Mouse (Mus musculus): ENCODE results near the gene Nemp1. TPM values are rescaled to one million over a fixed set of nuclear protein-coding genes. Genes with fewer than 3 reads are reported as not detected.

Nemp1 gene
- polyA plus RNA-seq (2014; fragmentation: Nextera tagmentation; extraction: Ambion mirVana), result 8.8 and 8.9 TPM in 2 replicates

GRCm38 (mm10) chr10:127666501-127667268, at the start of gene Nemp1:
Gene Nemp1, plus strand, starts transcription at chr10:127666901.
- DNase-seq (ENCODE audit: low spot score) (peak; percentile 84), ATAC-seq (replicated peaks; ENCODE audit: low FRiP score, low TSS enrichment, low read depth) (peak; percentile 59)
- peak within 1 kb of the TSS; percentile 66 for H3K4me3 ChIP-seq (ENCODE audit: low read depth, low read length)
- H3K9ac ChIP-seq (ENCODE audit: low read length), result peak within 1 kb of the TSS; percentile 55
- under 1% methylated on average over 68 of the region's 73 CpGs for WGBS
- peaks cover 4% of the 10 kb centered on the region; the same call in 1 of the 2 replicates for H3K27me3 ChIP-seq (replicated peaks; ENCODE audit: control insufficient read depth, insufficient read depth, low read length)
- peak within 1 kb of the TSS; percentile 85 for H3K4me2 ChIP-seq (ENCODE audit: low read length)
- peaks cover 13% of the 10 kb centered on the region; the same call in 1 of the 2 replicates for H3K36me3 ChIP-seq (ENCODE audit: control insufficient read depth, insufficient read depth, low read length)
- H3K4me1 ChIP-seq (replicated peaks; ENCODE audit: control insufficient read depth, insufficient read depth, low read length), result peaks cover 68% of the 10 kb centered on the region
- peak within 1 kb of the TSS; percentile 93 for H3K27ac ChIP-seq (ENCODE audit: low read depth)
- no peaks in the 10 kb centered on the region for H3K9me3 ChIP-seq (ENCODE audit: control insufficient read depth, low read length)

GRCm38 (mm10) chr10:127617294-127617693, 49.4 kb upstream of the Nemp1 start:
- Histone ChIP-seq H3K4me1 (replicated peaks; ENCODE audit: control insufficient read depth, insufficient read depth, low read length) (peaks cover 62% of the 10 kb centered on the region), H3K9me3 (ENCODE audit: control insufficient read depth, low read length) (no peaks in the 10 kb centered on the region), H3K27ac (ENCODE audit: low read depth) (no peak overlapping the region), H3K27me3 (replicated peaks; ENCODE audit: control insufficient read depth, insufficient read depth, low read length) (no peaks in the 10 kb centered on the region), H3K4me3 (ENCODE audit: low read depth, low read length) (no peak overlapping the region), H3K36me3 (ENCODE audit: control insufficient read depth, insufficient read depth, low read length) (peaks cover 8% of the 10 kb centered on the region; the same call in 1 of the 2 replicates), H3K9ac (ENCODE audit: low read length) (no peak overlapping the region), H3K4me2 (ENCODE audit: low read length) (peak overlapping the region; percentile 64)
- no peak for ATAC-seq (replicated peaks; ENCODE audit: low FRiP score, low TSS enrichment, low read depth)
- WGBS, result 50% methylated on average over 4 of the region's 4 CpGs
- DNase-seq (ENCODE audit: low spot score), result no peak

GRCm38 (mm10) chr10:127618173-127618572, 48.5 kb upstream of the Nemp1 start:
- 31% methylated on average over 6 of the region's 6 CpGs for WGBS
- ATAC-seq (replicated peaks; ENCODE audit: low FRiP score, low TSS enrichment, low read depth) (no peak), DNase-seq (ENCODE audit: low spot score) (no peak)
- Histone ChIP-seq H3K27ac (ENCODE audit: low read depth) (peak overlapping the region; percentile 97; the same call in 1 of the 2 replicates), H3K4me1 (replicated peaks; ENCODE audit: control insufficient read depth, insufficient read depth, low read length) (peaks cover 64% of the 10 kb centered on the region), H3K4me3 (ENCODE audit: low read depth, low read length) (peak overlapping the region; percentile 75; the same call in 1 of the 2 replicates), H3K36me3 (ENCODE audit: control insufficient read depth, insufficient read depth, low read length) (0 out of 2 replicates have a peak, but pooled peaks cover 4% of the 10 kb centered on the region), H3K9me3 (ENCODE audit: control insufficient read depth, low read length) (no peaks in the 10 kb centered on the region), H3K4me2 (ENCODE audit: low read length) (peak overlapping the region; percentile 64), H3K9ac (ENCODE audit: low read length) (no peak overlapping the region), H3K27me3 (replicated peaks; ENCODE audit: control insufficient read depth, insufficient read depth, low read length) (no peaks in the 10 kb centered on the region)

- H3K4me3 ChIP-seq (ENCODE audit: low read depth, low read length), result peak overlapping the region; percentile 75
- no peaks in the 10 kb centered on the region for H3K9me3 ChIP-seq (ENCODE audit: control insufficient read depth, low read length)
- 31% methylated on average over 8 of the region's 8 CpGs for WGBS
- H3K27me3 ChIP-seq (replicated peaks; ENCODE audit: control insufficient read depth, insufficient read depth, low read length), result no peaks in the 10 kb centered on the region
- peak overlapping the region; percentile 64 for H3K4me2 ChIP-seq (ENCODE audit: low read length)
- H3K27ac ChIP-seq (ENCODE audit: low read depth), result peak overlapping the region; percentile 97; the same call in 1 of the 2 replicates
- ATAC-seq (replicated peaks; ENCODE audit: low FRiP score, low TSS enrichment, low read depth) (no peak), DNase-seq (ENCODE audit: low spot score) (no peak)
- peak overlapping the region; percentile 84 for H3K9ac ChIP-seq (ENCODE audit: low read length)
- peaks cover 56% of the 10 kb centered on the region for H3K4me1 ChIP-seq (replicated peaks; ENCODE audit: control insufficient read depth, insufficient read depth, low read length)
- 0 out of 2 replicates have a peak, but pooled peaks cover 4% of the 10 kb centered on the region for H3K36me3 ChIP-seq (ENCODE audit: control insufficient read depth, insufficient read depth, low read length)
These were observed 47.5 kb upstream of the Nemp1 start for GRCm38 (mm10) chr10:127619119-127619721.

GRCm38 (mm10) chr10:127619941-127620405, 46.7 kb upstream of the Nemp1 start:
- DNase-seq (ENCODE audit: low spot score) (peak; percentile 69), ATAC-seq (replicated peaks; ENCODE audit: low FRiP score, low TSS enrichment, low read depth) (no peak)
- no peaks in the 10 kb centered on the region for H3K9me3 ChIP-seq (ENCODE audit: control insufficient read depth, low read length)
- 0 out of 2 replicates have a peak, but pooled peaks cover 4% of the 10 kb centered on the region for H3K36me3 ChIP-seq (ENCODE audit: control insufficient read depth, insufficient read depth, low read length)
- H3K27ac ChIP-seq (ENCODE audit: low read depth), result peak overlapping the region; percentile 97
- H3K9ac ChIP-seq (ENCODE audit: low read length), result peak overlapping the region; percentile 84
- peak overlapping the region; percentile 64 for H3K4me2 ChIP-seq (ENCODE audit: low read length)
- H3K4me1 ChIP-seq (replicated peaks; ENCODE audit: control insufficient read depth, insufficient read depth, low read length), result peaks cover 48% of the 10 kb centered on the region
- no peaks in the 10 kb centered on the region for H3K27me3 ChIP-seq (replicated peaks; ENCODE audit: control insufficient read depth, insufficient read depth, low read length)
- peak overlapping the region; percentile 75 for H3K4me3 ChIP-seq (ENCODE audit: low read depth, low read length)
- WGBS, result 1% methylated on average over 12 of the region's 12 CpGs

- peak; percentile 78 for ATAC-seq (replicated peaks; ENCODE audit: low FRiP score, low TSS enrichment, low read depth)
- peaks cover 42% of the 10 kb centered on the region for H3K4me1 ChIP-seq (replicated peaks; ENCODE audit: control insufficient read depth, insufficient read depth, low read length)
- 2% methylated on average over 21 of the region's 32 CpGs for WGBS
These were observed 46.1 kb upstream of the Nemp1 start, which contains the start of gene Lrp1 for GRCm38 (mm10) chr10:127620406-127621190. Gene Lrp1, minus strand, starts transcription at chr10:127621148.

GRCm38 (mm10) chr10:127621191-127622056, 45.3 kb upstream of the Nemp1 start:
- ATAC-seq (replicated peaks; ENCODE audit: low FRiP score, low TSS enrichment, low read depth), result peak; percentile 87
- WGBS, result under 1% methylated on average over 32 of the region's 39 CpGs
- H3K4me1 ChIP-seq (replicated peaks; ENCODE audit: control insufficient read depth, insufficient read depth, low read length), result peaks cover 34% of the 10 kb centered on the region

More at GRCm38 (mm10) chr10:127620406-127621190, 46.1 kb upstream of the Nemp1 start, which contains the start of gene Lrp1:
- peak within 1 kb of the TSS; percentile 97 for H3K27ac ChIP-seq (ENCODE audit: low read depth)
- DNase-seq (ENCODE audit: low spot score), result peak; percentile 85
- 0 out of 2 replicates have a peak, but pooled peaks cover 4% of the 10 kb centered on the region for H3K36me3 ChIP-seq (ENCODE audit: control insufficient read depth, insufficient read depth, low read length)
- no peaks in the 10 kb centered on the region for H3K27me3 ChIP-seq (replicated peaks; ENCODE audit: control insufficient read depth, insufficient read depth, low read length)
- H3K4me2 ChIP-seq (ENCODE audit: low read length), result peak within 1 kb of the TSS; percentile 64
- H3K9ac ChIP-seq (ENCODE audit: low read length), result peak within 1 kb of the TSS; percentile 84
- H3K4me3 ChIP-seq (ENCODE audit: low read depth, low read length), result peak within 1 kb of the TSS; percentile 75
- no peaks in the 10 kb centered on the region for H3K9me3 ChIP-seq (ENCODE audit: control insufficient read depth, low read length)

More at GRCm38 (mm10) chr10:127621191-127622056, 45.3 kb upstream of the Nemp1 start:
- peak; percentile 94 for DNase-seq (ENCODE audit: low spot score)
- peak overlapping the region; percentile 64 for H3K4me2 ChIP-seq (ENCODE audit: low read length)
- no peaks in the 10 kb centered on the region for H3K27me3 ChIP-seq (replicated peaks; ENCODE audit: control insufficient read depth, insufficient read depth, low read length)
- H3K9ac ChIP-seq (ENCODE audit: low read length), result peak overlapping the region; percentile 74
- 0 out of 2 replicates have a peak, but pooled peaks cover 4% of the 10 kb centered on the region for H3K36me3 ChIP-seq (ENCODE audit: control insufficient read depth, insufficient read depth, low read length)
- H3K4me3 ChIP-seq (ENCODE audit: low read depth, low read length), result peak overlapping the region; percentile 75
- H3K27ac ChIP-seq (ENCODE audit: low read depth), result peak overlapping the region; percentile 97
- peaks cover 1% of the 10 kb centered on the region; the same call in 1 of the 2 replicates for H3K9me3 ChIP-seq (ENCODE audit: control insufficient read depth, low read length)
